Mouse (Mus musculus) liver, embryonic 12.5 days (tissue): ENCODE measurements around the gene Sys1. TPM values are rescaled to one million over a fixed set of nuclear protein-coding genes. Genes with fewer than 3 reads are reported as not detected.

Experiments
- ATAC-seq: fragments of 200-750 bp; cut with Nextera tagmentation; 2 replicates; pipeline ENCODE4 v1.8.0; 2017; ENCODE audit warnings: moderate number of reproducible peaks, mild to moderate bottlenecking, moderate library complexity
- H3K27ac ChIP-seq: fragments of 300-500 bp; sonication (generic); 2 replicates; pipeline ENCODE4 v1.5.1; 2016; ENCODE audit warnings: mild to moderate bottlenecking
- H3K27me3 ChIP-seq: fragments of 300-500 bp; sonication (generic); replicated peaks from 2 replicates; pipeline ENCODE4 v1.6.1; 2016; ENCODE audit warnings: mild to moderate bottlenecking, moderate library complexity
- H3K36me3 ChIP-seq: fragments of 300-500 bp; sonication (generic); 2 replicates; pipeline ENCODE4 v1.6.1; 2016; ENCODE audit warnings: mild to moderate bottlenecking, moderate library complexity
- H3K4me1 ChIP-seq: fragments of 300-500 bp; sonication (generic); 2 replicates; pipeline ENCODE4 v1.6.1; 2016
- H3K4me2 ChIP-seq: fragments of 300-500 bp; sonication (generic); 2 replicates; pipeline ENCODE4 v1.6.1; 2016; ENCODE audit warnings: mild to moderate bottlenecking, moderate library complexity
- H3K4me3 ChIP-seq: fragments of 300-500 bp; sonication (generic); 2 replicates; pipeline ENCODE4 v1.5.1; 2016; ENCODE audit warnings: mild to moderate bottlenecking, moderate library complexity
- H3K9ac ChIP-seq: fragments of 300-500 bp; sonication (generic); 2 replicates; pipeline ENCODE4 v1.6.1; 2016; ENCODE audit warnings: mild to moderate bottlenecking, moderate library complexity
- H3K9me3 ChIP-seq: fragments of 300-500 bp; sonication (generic); replicated peaks from 2 replicates; pipeline ENCODE4 v1.6.1; 2016; ENCODE audit warnings: mild to moderate bottlenecking, moderate library complexity
- WGBS: fragments of 180-500 bp; shearing (Covaris S2); methylation state at CpG from one replicate; pipeline ENCODE4 v1.1.7; 2016; ENCODE audit not compliant: insufficient replicate concordance; 5-methylcytosine and 5-hydroxymethylcytosine counted together
- polyA plus RNA-seq: library from polyadenylated mRNA; unstranded; fragments of >200 nt; fragmentation: Nextera tagmentation; extraction: Ambion mirVana; gene quantifications from 2 replicates; pipeline ENCODE4 v1.2.1, GENCODE M21; 2016

Gene Sys1
- polyA plus RNA-seq, 1 experiment from 2014 or later = 37.9 TPM

GRCm38 (mm10) chr2:164425401-164425800, 31.4 kb upstream of the Sys1 start:
- Histone ChIP-seq H3K27ac (no peak overlapping the region), H3K4me2 (no peak overlapping the region), H3K36me3 (peaks cover 23% of the 10 kb centered on the region), H3K27me3 (peaks cover 46% of the 10 kb centered on the region), H3K4me3 (no peak overlapping the region), H3K9ac (no peak overlapping the region), H3K4me1 (0 out of 2 replicates have a peak, but pooled peaks cover 3% of the 10 kb centered on the region), H3K9me3 (no peaks in the 10 kb centered on the region)
- no peak for ATAC-seq
- 67% methylated on average over 5 of the region's 5 CpGs for whole genome bisulfite sequencing

- ATAC-seq = no peak
- H3K27me3 ChIP-seq = peaks cover 53% of the 10 kb centered on the region
- no peak overlapping the region for H3K4me2 ChIP-seq
- H3K4me3 ChIP-seq = no peak overlapping the region
- H3K27ac ChIP-seq = no peak overlapping the region
- H3K4me1 ChIP-seq = peaks cover 8% of the 10 kb centered on the region; the same call in 1 of the 2 replicates
- WGBS = 10% methylated on average over 12 of the region's 12 CpGs
- H3K36me3 ChIP-seq = peaks cover 23% of the 10 kb centered on the region
- no peak overlapping the region for H3K9ac ChIP-seq
- H3K9me3 ChIP-seq = no peaks in the 10 kb centered on the region
Measured at GRCm38 (mm10) chr2:164426121-164426520, 30.6 kb upstream of the Sys1 start.

GRCm38 (mm10) chr2:164426952-164427351, 29.8 kb upstream of the Sys1 start:
- no peak for ATAC-seq
- H3K36me3 ChIP-seq = peaks cover 23% of the 10 kb centered on the region
- no peak overlapping the region for H3K27ac ChIP-seq
- H3K27me3 ChIP-seq = peaks cover 62% of the 10 kb centered on the region
- peaks cover 9% of the 10 kb centered on the region; the same call in 1 of the 2 replicates for H3K4me1 ChIP-seq
- H3K9ac ChIP-seq = no peak overlapping the region
- H3K9me3 ChIP-seq = no peaks in the 10 kb centered on the region
- WGBS = 54% methylated on average over 5 of the region's 5 CpGs
- H3K4me3 ChIP-seq = no peak overlapping the region
- no peak overlapping the region for H3K4me2 ChIP-seq

GRCm38 (mm10) chr2:164428451-164428850, 28.3 kb upstream of the Sys1 start:
- no peak for ATAC-seq
- Histone ChIP-seq H3K36me3 (peaks cover 23% of the 10 kb centered on the region), H3K4me2 (no peak overlapping the region), H3K4me3 (no peak overlapping the region), H3K9me3 (no peaks in the 10 kb centered on the region), H3K27me3 (peaks cover 77% of the 10 kb centered on the region), H3K9ac (no peak overlapping the region), H3K4me1 (peaks cover 19% of the 10 kb centered on the region), H3K27ac (no peak overlapping the region)
- 20% methylated on average over 5 of the region's 5 CpGs for WGBS

GRCm38 (mm10) chr2:164429881-164430615, 26.7 kb upstream of the Sys1 start:
- peaks cover 87% of the 10 kb centered on the region for H3K27me3 ChIP-seq
- H3K9ac ChIP-seq = no peak overlapping the region
- WGBS = 32% methylated on average over 15 of the region's 15 CpGs
- peaks cover 19% of the 10 kb centered on the region for H3K4me1 ChIP-seq
- H3K9me3 ChIP-seq = no peaks in the 10 kb centered on the region
- H3K27ac ChIP-seq = no peak overlapping the region
- ATAC-seq = no peak
- 0 out of 2 replicates have a peak overlapping the region, but pooled peaks have one; percentile 4 for H3K4me2 ChIP-seq
- peaks cover 13% of the 10 kb centered on the region; the same call in 1 of the 2 replicates for H3K36me3 ChIP-seq
- H3K4me3 ChIP-seq = no peak overlapping the region

GRCm38 (mm10) chr2:164430697-164431096, 26.1 kb upstream of the Sys1 start:
- 17% methylated on average over 7 of the region's 7 CpGs for WGBS
- H3K4me1 ChIP-seq = peaks cover 21% of the 10 kb centered on the region
- no peak overlapping the region for H3K27ac ChIP-seq
- no peak for ATAC-seq
- H3K9me3 ChIP-seq = no peaks in the 10 kb centered on the region
- no peak overlapping the region for H3K9ac ChIP-seq
- H3K27me3 ChIP-seq = peaks cover 86% of the 10 kb centered on the region
- H3K4me3 ChIP-seq = no peak overlapping the region
- peaks cover 13% of the 10 kb centered on the region; the same call in 1 of the 2 replicates for H3K36me3 ChIP-seq
- peak overlapping the region; percentile 26; the same call in 1 of the 2 replicates for H3K4me2 ChIP-seq

- Histone ChIP-seq H3K9me3 (no peaks in the 10 kb centered on the region), H3K4me1 (peaks cover 26% of the 10 kb centered on the region), H3K27ac (peak overlapping the region; percentile 73), H3K9ac (no peak overlapping the region), H3K27me3 (peaks cover 84% of the 10 kb centered on the region), H3K36me3 (peaks cover 13% of the 10 kb centered on the region; the same call in 1 of the 2 replicates), H3K4me3 (no peak overlapping the region), H3K4me2 (peak overlapping the region; percentile 36)
- 60% methylated on average over 9 of the region's 9 CpGs for WGBS
- peak; percentile 40; the same call in 1 of the 2 replicates for ATAC-seq
Measured at GRCm38 (mm10) chr2:164431676-164432465, 24.9 kb upstream of the Sys1 start.

- Histone ChIP-seq H3K4me2 (peak overlapping the region; percentile 36), H3K9me3 (no peaks in the 10 kb centered on the region), H3K27ac (peak overlapping the region; percentile 73), H3K4me1 (peaks cover 26% of the 10 kb centered on the region), H3K9ac (0 out of 2 replicates have a peak overlapping the region, but pooled peaks have one; percentile 13), H3K36me3 (peaks cover 9% of the 10 kb centered on the region; the same call in 1 of the 2 replicates), H3K27me3 (peaks cover 84% of the 10 kb centered on the region), H3K4me3 (no peak overlapping the region)
- ATAC-seq = no peak
- 21% methylated on average over 22 of the region's 22 CpGs for WGBS
Measured at GRCm38 (mm10) chr2:164432541-164433191, 24.1 kb upstream of the Sys1 start.

- Histone ChIP-seq H3K9ac (no peak overlapping the region), H3K36me3 (peaks cover 5% of the 10 kb centered on the region; the same call in 1 of the 2 replicates), H3K4me3 (no peak overlapping the region), H3K9me3 (no peaks in the 10 kb centered on the region), H3K27ac (peak overlapping the region; percentile 73), H3K4me2 (peak overlapping the region; percentile 36), H3K4me1 (peaks cover 23% of the 10 kb centered on the region), H3K27me3 (peaks cover 82% of the 10 kb centered on the region)
- 49% methylated on average over 9 of the region's 9 CpGs for WGBS
- ATAC-seq = no peak
Measured at GRCm38 (mm10) chr2:164433278-164433895, 23.4 kb upstream of the Sys1 start.

GRCm38 (mm10) chr2:164434681-164435080, 22.1 kb upstream of the Sys1 start:
- Histone ChIP-seq H3K27ac (no peak overlapping the region), H3K4me1 (peaks cover 23% of the 10 kb centered on the region), H3K27me3 (peaks cover 69% of the 10 kb centered on the region), H3K9me3 (no peaks in the 10 kb centered on the region), H3K36me3 (no peaks in the 10 kb centered on the region), H3K4me3 (no peak overlapping the region), H3K9ac (no peak overlapping the region), H3K4me2 (no peak overlapping the region)
- WGBS = 58% methylated on average over 3 of the region's 3 CpGs
- ATAC-seq = no peak
